Mouse (Mus musculus): ENCODE measurements at regions not wholly inside any gene's neighbourhood (a gene's known extent, or its start where the extent isn't known, plus 50 kb on each side); places are given as distances from the start of the nearest gene placed in this dataset.

DNA sequence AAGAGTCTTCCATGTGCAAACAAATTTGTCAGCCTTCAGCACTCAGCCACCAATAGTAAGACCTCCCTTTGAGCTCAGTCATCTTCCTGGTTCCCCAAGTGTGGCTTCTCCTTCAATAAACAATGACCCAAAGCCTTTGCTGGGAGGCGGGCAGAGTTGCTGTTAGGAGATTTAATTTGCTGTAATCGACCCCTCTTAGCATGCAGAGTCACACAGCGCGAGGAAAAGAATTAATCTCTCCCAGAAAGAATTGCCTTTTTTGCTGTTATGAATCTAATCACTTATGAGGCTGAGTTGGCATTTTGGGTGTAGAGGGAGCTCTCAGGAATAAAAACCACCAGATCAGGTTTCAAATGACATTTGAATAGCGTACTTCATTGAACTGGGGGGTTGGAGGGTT lies 387.0 kb downstream of the Prdm2 start:
- no peak for TF ChIP-seq GATA1 (IDR thresholded peaks at IDR 0.05; ENCODE audit: low read length)
- no peak for TF ChIP-seq TAL1 (IDR thresholded peaks at IDR 0.05; ENCODE audit: low read length)
